Mouse (Mus musculus): Measurements from ENCODE around the gene Hacl1.

DNA sequence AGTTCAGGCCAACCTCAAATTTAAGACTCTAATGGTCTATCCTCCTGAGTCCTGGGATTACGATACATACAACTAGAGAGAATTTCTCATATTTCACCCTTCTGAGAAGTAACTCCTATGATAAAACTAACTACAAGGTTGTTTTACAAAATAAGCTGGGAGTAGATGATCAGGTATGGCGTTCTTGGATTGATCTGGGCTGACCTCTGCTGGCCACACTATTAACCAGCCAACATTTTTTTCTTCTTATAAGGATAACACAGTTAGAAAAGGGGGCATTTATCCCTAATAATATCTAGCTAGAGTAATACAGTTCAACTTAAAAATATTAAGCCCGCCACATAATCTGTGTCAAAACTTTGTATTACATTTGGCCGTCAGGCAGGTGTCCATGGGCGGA lies 36.2 kb downstream of the Hacl1 start:
- no peak for TF ChIP-seq POLR2A (IDR thresholded peaks at IDR 0.05; ENCODE audit: insufficient read length, low read depth)
- TF ChIP-seq MYOG (IDR thresholded peaks at IDR 0.05; ENCODE audit: control insufficient read depth in 1 of 3, insufficient read depth in 1 of 3, insufficient read length in 2 of 3, low read depth in 2 of 3), result no peak
- TF ChIP-seq POLR2AphosphoS2 (IDR thresholded peaks at IDR 0.05; ENCODE audit: insufficient read length, low read depth), result no peak
- no peak for TF ChIP-seq MAX (IDR thresholded peaks at IDR 0.05; ENCODE audit: low read depth)
- no peak for TF ChIP-seq REST (IDR thresholded peaks at IDR 0.05; ENCODE audit: insufficient read depth, insufficient read length)
- no peak for TF ChIP-seq MYOD1 (IDR thresholded peaks at IDR 0.05; ENCODE audit: control insufficient read depth in 1 of 3, insufficient read length in 2 of 3, low read depth in 2 of 3)
- no peak for TF ChIP-seq CEBPB (IDR thresholded peaks at IDR 0.05; ENCODE audit: insufficient read depth, poor library complexity, severe bottlenecking)
- TF ChIP-seq USF1 (IDR thresholded peaks at IDR 0.05; ENCODE audit: low read depth), result no peak

All from myocyte (in vitro differentiated cells).